Mouse (Mus musculus) neutrophil, adult 5-6 weeks (primary cell): Measurements from ENCODE around the gene Abhd17b. TPM values are rescaled to one million over a fixed set of nuclear protein-coding genes. Genes with fewer than 3 reads are reported as not detected.
"Not testable (repeated sequence)": the region's sequence is repeated elsewhere in the genome, so short reads cannot be mapped to it uniquely, and the experiment has no call there.

ENCODE experiments used
- ATAC-seq: fragments of 151-379, 151-347 bp; 2 replicates; pipeline ENCODE4 v1.8.0; 2017; ENCODE audit warnings: mild to moderate bottlenecking, moderate TSS enrichment; ENCODE audit not compliant: insufficient number of reproducible peaks, poor library complexity, low FRiP score, severe bottlenecking; ENCODE audit errors: extremely low read depth
- total RNA-seq: library from RNA; stranded (forward); fragments of 200-1000 nt; gene quantifications from 2 replicates; pipeline ENCODE4 v1.2.3, GENCODE M21; 2017

Gene Abhd17b
- total RNA-seq, 1 experiment from 2014 or later, result 128 TPM

DNA sequence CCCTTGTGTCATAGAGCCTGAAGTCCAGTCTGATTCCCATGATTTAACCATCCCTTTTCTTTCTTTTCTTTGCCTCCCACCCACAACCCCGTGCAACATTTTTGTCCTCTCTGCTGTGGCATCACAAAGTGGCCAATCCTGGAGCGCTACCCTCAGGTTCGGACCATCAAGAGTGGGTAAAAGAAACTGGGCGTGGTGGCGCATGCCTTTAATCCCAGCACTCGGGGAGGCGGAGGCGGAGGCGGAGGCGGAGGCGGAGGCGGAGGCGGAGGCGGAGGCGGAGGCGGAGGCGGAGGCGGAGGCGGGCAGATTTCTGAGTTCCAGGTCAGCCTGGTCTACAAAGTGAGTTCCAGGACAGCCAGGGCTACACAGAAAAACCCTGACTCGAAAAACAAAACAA, 70.3 kb downstream of the Abhd17b start:
- not testable (repeated sequence) for ATAC-seq

GRCm38 (mm10) chr19:21723911-21724655, 71.1 kb downstream of the Abhd17b start:
- no peak for ATAC-seq

DNA sequence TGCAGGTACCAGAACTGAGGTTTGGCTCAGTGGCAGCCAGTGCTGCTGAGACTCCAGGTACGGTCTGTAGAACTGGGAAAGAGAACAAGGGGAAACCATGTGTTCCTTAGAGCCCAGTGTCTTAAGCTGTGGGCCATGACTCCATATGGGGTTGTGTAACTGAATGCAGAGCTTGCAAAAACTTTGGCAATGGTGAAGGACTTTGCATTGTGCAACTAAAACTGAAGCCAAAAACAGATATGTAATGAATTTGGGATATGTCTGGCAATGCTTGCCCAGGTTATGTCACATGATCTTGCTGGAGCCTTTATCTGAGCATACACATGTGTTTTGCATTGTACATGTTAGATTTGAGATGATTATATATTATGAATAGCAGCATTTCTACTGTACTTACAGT, 72.2 kb downstream of the Abhd17b start:
- no peak for ATAC-seq

GRCm38 (mm10) chr19:21727081-21727480, 74.1 kb downstream of the Abhd17b start:
- ATAC-seq, result no peak

GRCm38 (mm10) chr19:21728342-21728741, 75.4 kb downstream of the Abhd17b start:
- ATAC-seq, result no peak

DNA sequence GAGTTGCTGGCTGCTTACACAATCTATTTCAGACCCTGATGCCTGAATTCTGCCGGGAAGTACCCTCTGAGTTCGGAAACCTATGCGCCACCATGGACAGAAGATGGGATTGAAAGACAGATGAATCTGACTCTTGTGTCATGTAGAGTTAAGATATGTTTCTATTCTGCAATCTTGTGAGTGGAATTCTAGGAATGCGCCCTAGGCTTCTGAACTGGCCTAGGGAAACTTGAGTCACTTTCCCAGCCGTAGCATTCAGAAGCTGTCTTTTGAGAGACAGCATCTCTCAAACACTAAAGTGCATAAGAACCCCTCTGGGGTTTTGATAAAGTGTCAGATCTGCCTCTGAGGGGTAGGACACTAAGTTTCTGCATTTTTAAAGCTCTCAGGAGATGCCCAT, 78.9 kb downstream of the Abhd17b start:
- no peak for ATAC-seq

DNA sequence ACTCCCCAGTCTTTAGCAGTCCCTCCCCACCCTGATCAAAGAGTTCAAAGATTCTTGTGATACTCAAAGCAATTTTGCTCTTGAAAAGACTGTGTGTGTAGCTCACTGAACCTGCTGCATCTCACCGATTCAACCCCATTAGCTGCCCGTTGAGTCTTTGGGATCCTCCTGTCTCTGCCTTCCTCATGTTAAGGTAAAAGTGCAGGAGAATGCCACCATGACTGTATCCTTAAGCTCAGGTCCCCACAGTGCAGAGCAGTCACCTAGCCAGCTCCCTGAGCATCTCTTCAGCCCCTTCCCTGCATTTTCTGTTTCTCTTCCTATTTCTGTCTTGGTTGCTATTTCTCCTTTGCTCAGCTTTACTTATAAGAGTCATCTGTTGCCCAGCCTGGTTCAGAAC, 80.2 kb downstream of the Abhd17b start:
- ATAC-seq, result no peak

DNA sequence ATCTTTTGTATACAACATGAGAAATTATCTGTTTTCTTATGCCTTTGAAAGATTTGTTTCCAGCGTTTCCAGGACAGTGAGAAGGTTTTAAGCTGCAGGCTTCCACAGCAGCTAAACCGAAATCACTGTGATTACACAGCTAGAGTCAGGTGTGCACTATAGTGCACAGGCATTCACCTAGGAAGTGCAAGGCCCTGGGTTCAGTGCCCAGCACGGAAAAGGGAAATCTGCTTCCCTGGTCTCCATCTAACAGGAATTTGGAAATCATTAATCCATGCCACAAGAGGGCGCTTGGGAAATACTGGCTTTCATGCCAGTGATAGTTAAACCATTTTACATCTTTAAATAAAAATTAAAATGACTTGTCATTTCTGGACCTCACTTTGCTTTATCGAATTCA, 81.1 kb downstream of the Abhd17b start:
- ATAC-seq, result no peak

Other genes with a start within 250 kb of the Abhd17b start
- 577 and 629 TPM in 2 replicates for gene Gda, start 179.7 kb upstream of the Abhd17b start, total RNA-seq
- 116 and 172 TPM in 2 replicates for gene 1110059E24Rik, start 209 bp upstream of the Abhd17b start, total RNA-seq
- gene Cemip2, start 125.2 kb downstream of the Abhd17b start, total RNA-seq, result 12.0 and 14.1 TPM in 2 replicates